Mouse (Mus musculus) cerebral cortex, adult 2 months (tissue): ENCODE data around the gene Fignl1.

ENCODE experiments used
- WGBS: fragments of 180-500 bp; shearing (Covaris S2); methylation state at CpG from one replicate; pipeline ENCODE4 v1.1.7; 2018; 5-methylcytosine and 5-hydroxymethylcytosine counted together

The Fignl1 gene

GRCm38 (mm10) chr11:11808820-11809403 lies at the start of gene Fignl1:
TSS of gene Fignl1 (minus strand) at chr11:11808962.
- WGBS = under 1% methylated on average over 53 of the region's 53 CpGs

GRCm38 (mm10) chr11:11856959-11857358 lies 48.2 kb upstream of the Fignl1 start:
- WGBS = 93% methylated on average over 3 of the region's 3 CpGs

GRCm38 (mm10) chr11:11855685-11856131 lies 46.9 kb upstream of the Fignl1 start:
- WGBS = 49% methylated on average over 11 of the region's 11 CpGs

GRCm38 (mm10) chr11:11855061-11855672 lies 46.4 kb upstream of the Fignl1 start:
- WGBS = 66% methylated on average over 6 of the region's 6 CpGs

GRCm38 (mm10) chr11:11853731-11854461 lies 45.1 kb upstream of the Fignl1 start:
- 79% methylated on average over 4 of the region's 4 CpGs for WGBS

GRCm38 (mm10) chr11:11851957-11852505 lies 43.3 kb upstream of the Fignl1 start:
- WGBS = 87% methylated on average over 6 of the region's 6 CpGs

GRCm38 (mm10) chr11:11850476-11851267 lies 41.9 kb upstream of the Fignl1 start:
- WGBS = 87% methylated on average over 6 of the region's 6 CpGs

- 78% methylated on average over 13 of the region's 13 CpGs for WGBS
These were observed 41.0 kb upstream of the Fignl1 start for GRCm38 (mm10) chr11:11849513-11850311.

GRCm38 (mm10) chr11:11848467-11848866 lies 39.7 kb upstream of the Fignl1 start:
- 96% methylated on average over 4 of the region's 4 CpGs for WGBS

GRCm38 (mm10) chr11:11845044-11845443 lies 36.3 kb upstream of the Fignl1 start:
- WGBS = 81% methylated on average over 8 of the region's 8 CpGs

- 55% methylated on average over 13 of the region's 13 CpGs for WGBS
These were observed 35.7 kb upstream of the Fignl1 start for GRCm38 (mm10) chr11:11844367-11844971.

GRCm38 (mm10) chr11:11841590-11841989 lies 32.8 kb upstream of the Fignl1 start:
- WGBS = 88% methylated on average over 4 of the region's 4 CpGs

- WGBS = 90% methylated on average over 2 of the region's 2 CpGs
These were observed 32.0 kb upstream of the Fignl1 start for GRCm38 (mm10) chr11:11840746-11841145.

GRCm38 (mm10) chr11:11839874-11840273 lies 31.1 kb upstream of the Fignl1 start:
- 95% methylated on average over 7 of the region's 7 CpGs for WGBS

GRCm38 (mm10) chr11:11837384-11837783 lies 28.6 kb upstream of the Fignl1 start:
- 97% methylated on average over 5 of the region's 5 CpGs for WGBS

GRCm38 (mm10) chr11:11836713-11837370 lies 28.1 kb upstream of the Fignl1 start:
- 76% methylated on average over 18 of the region's 18 CpGs for WGBS

GRCm38 (mm10) chr11:11836262-11836661 lies 27.5 kb upstream of the Fignl1 start:
- 62% methylated on average over 8 of the region's 8 CpGs for WGBS

- WGBS = 98% methylated on average over 4 of the region's 4 CpGs
These were observed 27.0 kb upstream of the Fignl1 start for GRCm38 (mm10) chr11:11835791-11836190.

GRCm38 (mm10) chr11:11835361-11835760 lies 26.6 kb upstream of the Fignl1 start:
- 92% methylated on average over 6 of the region's 6 CpGs for WGBS

- WGBS = 88% methylated on average over 8 of the region's 8 CpGs
These were observed 24.3 kb upstream of the Fignl1 start for GRCm38 (mm10) chr11:11833100-11833499.
